Mouse (Mus musculus) C2C12 (cell line): ENCODE results near the gene Il18bp. TPM values are rescaled to one million over a fixed set of nuclear protein-coding genes. Genes with fewer than 3 reads are reported as not detected.

Source experiments
- H3K27me3 ChIP-seq: one replicate; pipeline ENCODE4 v1.6.1; 2011; ENCODE audit not compliant: control insufficient read depth, insufficient read depth, insufficient read length
- H3K36me3 ChIP-seq: one replicate; pipeline ENCODE4 v1.6.1; 2011; ENCODE audit not compliant: control insufficient read depth, insufficient read depth
- H3K4me3 ChIP-seq: one replicate; pipeline ENCODE4 v1.5.1; 2011; ENCODE audit warnings: mild to moderate bottlenecking, control low read depth; ENCODE audit not compliant: poor library complexity, insufficient read depth, severe bottlenecking
- H3K79me2 ChIP-seq: one replicate; pipeline ENCODE4 v1.6.1; 2011; ENCODE audit not compliant: control insufficient read depth, insufficient read depth
- H3K79me3 ChIP-seq: one replicate; pipeline ENCODE4 v1.6.1; 2011; ENCODE audit warnings: low read depth, control low read depth
- H3ac ChIP-seq: one replicate; pipeline ENCODE3; 2011; ENCODE audit warnings: low read depth; ENCODE audit not compliant: control insufficient read depth, insufficient read length
- CEBPB ChIP-seq: IDR thresholded peaks from one replicate; pipeline ENCODE4 v1.6.1; 2011; ENCODE audit warnings: low read depth, mild to moderate bottlenecking, control low read depth, moderate library complexity
- CTCF ChIP-seq: IDR thresholded peaks from one replicate; pipeline ENCODE4 v1.5.1; 2011; ENCODE audit not compliant: control insufficient read depth, insufficient read depth, insufficient read length
- FOSL1 ChIP-seq: IDR thresholded peaks from one replicate; pipeline ENCODE4 v1.8.0; 2011; ENCODE audit warnings: mild to moderate bottlenecking, low read length; ENCODE audit not compliant: poor library complexity, insufficient read depth, severe bottlenecking
- MAX ChIP-seq: IDR thresholded peaks from one replicate; pipeline ENCODE4 v1.6.1; 2011; ENCODE audit warnings: mild to moderate bottlenecking, control low read depth
- MYOD1 ChIP-seq: IDR thresholded peaks from one replicate; pipeline ENCODE4 v1.6.1; 2011; ENCODE audit warnings: low read depth; ENCODE audit not compliant: control insufficient read depth, insufficient read length
- MYOG ChIP-seq: IDR thresholded peaks from one replicate; pipeline ENCODE4 v1.6.1; 2011; ENCODE audit not compliant: control insufficient read depth, insufficient read length; ENCODE audit errors: extremely low read depth
- USF1 ChIP-seq: IDR thresholded peaks from one replicate; pipeline ENCODE4 v1.6.1; 2011; ENCODE audit warnings: low read depth, mild to moderate bottlenecking, control low read depth, moderate library complexity
- polyA plus RNA-seq: library from polyadenylated mRNA; unstranded; fragments of >200 nt; fragmentation: generic; extraction: Trizol; gene quantifications from one replicate; pipeline ENCODE4 v1.2.1, GENCODE M21; 2012; ENCODE audit warnings: missing spikeins

Gene Il18bp
- polyA plus RNA-seq, 1 experiment: 0.95 TPM

GRCm38 (mm10) chr7:102016936-102017335, 1.6 kb downstream of the Il18bp start:
- Histone ChIP-seq H3K79me3 (no peaks in the 10 kb centered on the region), H3K27me3 (no peaks in the 10 kb centered on the region), H3K36me3 (peaks cover 47% of the 10 kb centered on the region), H3K4me3 (no peak overlapping the region), H3ac (no peak overlapping the region), H3K79me2 (peaks cover 10% of the 10 kb centered on the region)
- no peak for TF ChIP-seq MYOD1
- TF ChIP-seq MYOG: no peak
- no peak for TF ChIP-seq USF1
- no peak for TF ChIP-seq CTCF
- TF ChIP-seq CEBPB: no peak
- TF ChIP-seq MAX: no peak
- no peak for TF ChIP-seq FOSL1

- Histone ChIP-seq H3K36me3 (peaks cover 56% of the 10 kb centered on the region), H3K4me3 (no peak overlapping the region), H3K27me3 (no peaks in the 10 kb centered on the region), H3K79me2 (peaks cover 10% of the 10 kb centered on the region), H3ac (no peak overlapping the region), H3K79me3 (no peaks in the 10 kb centered on the region)
- TF ChIP-seq CTCF: no peak
- no peak for TF ChIP-seq FOSL1
- TF ChIP-seq USF1: no peak
- TF ChIP-seq MYOD1: no peak
- no peak for TF ChIP-seq CEBPB
- no peak for TF ChIP-seq MYOG
- TF ChIP-seq MAX: no peak
These were observed 3.5 kb downstream of the Il18bp start for GRCm38 (mm10) chr7:102014995-102015394.

- TF ChIP-seq MYOG (no peak), CTCF (no peak), MYOD1 (no peak), USF1 (no peak), FOSL1 (no peak), CEBPB (no peak), MAX (no peak)
- Histone ChIP-seq H3ac (no peak overlapping the region), H3K4me3 (no peak overlapping the region), H3K79me2 (no peaks in the 10 kb centered on the region), H3K27me3 (no peaks in the 10 kb centered on the region), H3K36me3 (peaks cover 65% of the 10 kb centered on the region), H3K79me3 (no peaks in the 10 kb centered on the region)
These were observed 5.1 kb downstream of the Il18bp start for GRCm38 (mm10) chr7:102013416-102013815.

- Histone ChIP-seq H3K27me3 (no peaks in the 10 kb centered on the region), H3K36me3 (peaks cover 76% of the 10 kb centered on the region), H3K79me2 (no peaks in the 10 kb centered on the region), H3K4me3 (no peak overlapping the region), H3K79me3 (no peaks in the 10 kb centered on the region), H3ac (no peak overlapping the region)
- TF ChIP-seq FOSL1 (no peak), USF1 (no peak), MAX (no peak), MYOD1 (no peak), CTCF (no peak), CEBPB (no peak)
These were observed 6.6 kb downstream of the Il18bp start for GRCm38 (mm10) chr7:102011855-102012254.

- H3K4me3 ChIP-seq: no peak overlapping the region
- H3K79me2 ChIP-seq: peaks cover 5% of the 10 kb centered on the region
- peaks cover under 1% of the 10 kb centered on the region for H3K79me3 ChIP-seq
- H3K27me3 ChIP-seq: no peaks in the 10 kb centered on the region
- peaks cover 85% of the 10 kb centered on the region for H3K36me3 ChIP-seq
- H3ac ChIP-seq: no peak overlapping the region
- TF ChIP-seq CTCF (no peak), MAX (no peak), CEBPB (no peak), MYOD1 (no peak), MYOG (no peak), USF1 (no peak), FOSL1 (no peak)
These were observed 12.0 kb downstream of the Il18bp start for GRCm38 (mm10) chr7:102006520-102006919.

GRCm38 (mm10) chr7:102000921-102001630, 17.4 kb downstream of the Il18bp start:
- H3K36me3 ChIP-seq: peaks cover 86% of the 10 kb centered on the region
- H3K27me3 ChIP-seq: no peaks in the 10 kb centered on the region

More at GRCm38 (mm10) chr7:102000921-102001630, 17.4 kb downstream of the Il18bp start:
- H3K79me2 ChIP-seq: peaks cover 12% of the 10 kb centered on the region
- no peak for TF ChIP-seq MAX
- no peak for TF ChIP-seq USF1
- TF ChIP-seq MYOG: no peak
- no peak for TF ChIP-seq CEBPB
- no peak for TF ChIP-seq MYOD1
- TF ChIP-seq FOSL1: no peak
- no peak for TF ChIP-seq CTCF
- H3ac ChIP-seq: no peak overlapping the region
- H3K79me3 ChIP-seq: peaks cover 2% of the 10 kb centered on the region
- H3K4me3 ChIP-seq: no peak overlapping the region
